Comparison of ENCODE assay signal across 19 mouse cellular contexts in the genomic region with DNA sequence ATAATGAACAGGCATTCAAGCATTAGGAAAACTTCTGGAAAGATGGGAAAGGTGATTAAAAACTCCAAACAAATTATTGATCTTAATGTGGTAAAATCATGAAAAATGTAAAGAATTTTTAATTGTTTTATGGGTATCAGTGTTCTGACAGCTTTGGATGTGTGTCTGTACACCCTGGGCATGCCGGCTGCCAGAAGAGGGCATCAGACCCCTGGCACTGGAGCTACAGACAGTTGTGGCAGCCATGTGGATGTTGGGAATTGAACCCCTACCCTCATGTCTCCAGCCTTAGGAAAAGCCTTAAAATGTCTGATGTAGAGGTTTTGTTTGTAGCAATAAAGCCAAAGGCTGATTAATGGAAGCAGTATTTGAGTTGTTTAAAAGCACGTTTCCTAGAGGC. TPM values are rescaled to one million over a fixed set of nuclear protein-coding genes. Genes with fewer than 3 reads are reported as not detected.
DNase-seq lines count a peak whose midpoint lies in the region; TF ChIP-seq lines count a peak whose summit lies in the region.
"Had no signal": no experiment of that assay in that cellular context is flagged by ENCODE, and none has a peak within 500 bp of the region (broad histone marks: within the 10 kb centered on the region; RNA-seq: fewer than 3 reads in every experiment).

No protein-coding gene starts in this region.

- H3K4me2 ChIP-seq in CH12.LX (ENCODE audit: insufficient read depth, low read depth, poor library complexity, severe bottlenecking): no peak overlapping the region
- H3K4me2 ChIP-seq: embryonic facial prominence, embryonic 12.5 days; heart, embryonic 13.5 days; hindbrain, embryonic 12.5 days had no signal

- H3K4me3 ChIP-seq in heart, adult 2 months: no peak overlapping the region
- H3K4me3 ChIP-seq in layer of hippocampus, adult 2 months: no peak overlapping the region
- H3K4me3 ChIP-seq in CH12.LX (replicated peaks in 1 of 3; ENCODE audit: low read depth in 2 of 3, low read length in 2 of 3, poor library complexity in 1 of 3): no peak overlapping the region
- no peak overlapping the region for H3K4me3 ChIP-seq in small intestine, adult 2 months (ENCODE audit: low read depth, low read length)
- H3K4me3 ChIP-seq: embryonic facial prominence, embryonic 12.5 days; heart, embryonic 13.5 days; hindbrain, embryonic 12.5 days had no signal

- no peaks in the 10 kb centered on the region for H3K27me3 ChIP-seq in heart, adult 2 months (ENCODE audit: control insufficient read depth, insufficient read depth, low read length)
- no peaks in the 10 kb centered on the region for H3K27me3 ChIP-seq in CH12.LX (replicated peaks)
- no peaks in the 10 kb centered on the region for H3K27me3 ChIP-seq in small intestine, adult 2 months (ENCODE audit: control insufficient read depth, insufficient read depth, low read length)
- H3K27me3 ChIP-seq: embryonic facial prominence, embryonic 12.5 days; heart, embryonic 13.5 days; hindbrain, embryonic 12.5 days had no signal

- WGBS in heart, adult 2 months: 88% methylated on average over 2 of the region's 2 CpGs
- 85% methylated on average over 2 of the region's 2 CpGs for WGBS in small intestine, adult 2 months

- no peak; the same call in 1 of the 2 replicates for TF ChIP-seq CTCF in heart, adult 2 months (IDR thresholded peaks at IDR 0.05)
- TF ChIP-seq CTCF in layer of hippocampus, adult 2 months (conservative IDR thresholded peaks at IDR 0.05): peak; percentile 54
- TF ChIP-seq CTCF in CH12.LX (conservative IDR thresholded peaks at IDR 0.05 in 1 of 2, IDR thresholded peaks at IDR 0.05 in 1 of 2; ENCODE audit: low read depth in 2 of 2, low read length in 2 of 2): peak in 1 of 2 experiments; percentile 29; a peak in 1 of 4 replicates
- TF ChIP-seq CTCF in small intestine, adult 2 months (IDR thresholded peaks at IDR 0.05; ENCODE audit: extremely low read depth, insufficient read length, insufficient replicate concordance, low read depth, low read length): peak; percentile 9; the same call in 1 of the 2 replicates

- H3K4me1 ChIP-seq in heart, adult 2 months (ENCODE audit: control insufficient read depth, insufficient read depth, low read length): no peaks in the 10 kb centered on the region
- H3K4me1 ChIP-seq in CH12.LX (ENCODE audit: control insufficient read depth in 1 of 2, insufficient read depth in 2 of 2): no peaks in the 10 kb centered on the region
- H3K4me1 ChIP-seq in small intestine, adult 2 months (ENCODE audit: control insufficient read depth, insufficient read depth, insufficient read length, low read length): no peaks in the 10 kb centered on the region
- H3K4me1 ChIP-seq: embryonic facial prominence, embryonic 12.5 days; heart, embryonic 13.5 days; hindbrain, embryonic 12.5 days had no signal

- no peak for TF ChIP-seq EP300 in heart, adult 2 months (IDR thresholded peaks at IDR 0.05; ENCODE audit: insufficient read depth, low read depth, low read length)
- no peak for TF ChIP-seq EP300 in CH12.LX (IDR thresholded peaks at IDR 0.05; ENCODE audit: low read length)

- intact Hi-C loops in heart, adult 2 months (cut with DNase I): no loop called here

- H3K27ac ChIP-seq in heart, adult 2 months: no peak overlapping the region
- H3K27ac ChIP-seq in layer of hippocampus, adult 2 months: no peak overlapping the region
- H3K27ac ChIP-seq in CH12.LX (ENCODE audit: insufficient read depth, low read depth): no peak overlapping the region
- no peak overlapping the region for H3K27ac ChIP-seq in small intestine, adult 2 months (ENCODE audit: insufficient read depth, low read depth, low read length)
- H3K27ac ChIP-seq: embryonic facial prominence, embryonic 12.5 days; heart, embryonic 13.5 days; hindbrain, embryonic 12.5 days had no signal

- H3K9me3 ChIP-seq in CH12.LX (replicated peaks; ENCODE audit: low read length): no peaks in the 10 kb centered on the region
- H3K9me3 ChIP-seq: embryonic facial prominence, embryonic 12.5 days; heart, embryonic 13.5 days; hindbrain, embryonic 12.5 days had no signal

- peak; percentile 73 for DNase-seq in heart, adult 11 months
- DNase-seq in heart, adult 2 months: no peak
- no peak for DNase-seq in layer of hippocampus, adult 2 months (ENCODE audit: low spot score in 2 of 2)
- no peak for DNase-seq in layer of hippocampus, adult 11-12 months (ENCODE audit: low spot score)
- DNase-seq in CH12.LX (ENCODE audit: extremely low read depth): no peak
- no peak for DNase-seq in cerebellum, postnatal 14 days
- DNase-seq: adrenal gland, adult 8-10 months; adrenal gland, postnatal 36 days; cerebellum, adult 11 months; cerebellum, adult 8-10 months; cerebellum, postnatal 25 days; gastrocnemius, postnatal 14 days; heart, postnatal 36 days had no signal

- no peak for TF ChIP-seq POLR2A in heart, adult 2 months (IDR thresholded peaks at IDR 0.05; ENCODE audit: insufficient read depth, low read depth, low read length)
- TF ChIP-seq POLR2A in CH12.LX (IDR thresholded peaks at IDR 0.05; ENCODE audit: low read depth, low read length): no peak
- no peak for TF ChIP-seq POLR2A in small intestine, adult 2 months (IDR thresholded peaks at IDR 0.05; ENCODE audit: low read depth, low read length)

- H3K9ac ChIP-seq in heart, adult 2 months (ENCODE audit: low read depth, low read length): no peak overlapping the region
- H3K9ac ChIP-seq in CH12.LX (ENCODE audit: insufficient read depth, low read depth): no peak overlapping the region
- H3K9ac ChIP-seq: embryonic facial prominence, embryonic 12.5 days; heart, embryonic 13.5 days; hindbrain, embryonic 12.5 days had no signal

- no peaks in the 10 kb centered on the region for H3K79me2 ChIP-seq in heart, adult 2 months (replicated peaks; ENCODE audit: control insufficient read depth, insufficient read depth, low read length)
- H3K79me2 ChIP-seq in CH12.LX (replicated peaks; ENCODE audit: control insufficient read depth, extremely low read depth, insufficient read depth, poor library complexity, severe bottlenecking): no peaks in the 10 kb centered on the region

- peak; percentile 15 for TF ChIP-seq RAD21 in CH12.LX (IDR thresholded peaks at IDR 0.05; ENCODE audit: low read depth, low read length)

- in situ Hi-C loops in CH12.LX (cut with MboI; ENCODE audit: low pct_ligation_motif_present, low pct_unique_long_range_greater_than_20kb, low sequenced_read_pairs): loop anchor here (25.0 kb wide), 2 partner anchors 262 to 463 kb away; no protein-coding TSS in a partner anchor

- H3K36me3 ChIP-seq in heart, adult 2 months (ENCODE audit: control insufficient read depth, insufficient read depth, low read length): no peaks in the 10 kb centered on the region
- H3K36me3 ChIP-seq in CH12.LX (replicated peaks in 1 of 2; ENCODE audit: control insufficient read depth in 1 of 2, insufficient read depth in 1 of 2, low read length in 1 of 2): no peaks in the 10 kb centered on the region
- no peaks in the 10 kb centered on the region for H3K36me3 ChIP-seq in small intestine, adult 2 months (ENCODE audit: control insufficient read depth, insufficient read depth, low read length)
- H3K36me3 ChIP-seq: embryonic facial prominence, embryonic 12.5 days; heart, embryonic 13.5 days; hindbrain, embryonic 12.5 days had no signal

- dilution Hi-C loops in CH12.LX (cut with MboI; ENCODE audit: extremely low pct_ligation_motif_present, extremely low pct_unique_long_range_greater_than_20kb, low sequenced_read_pairs): no loop called here

TF ChIP-seq in CH12.LX, 34 proteins besides CTCF, POLR2A, EP300 and RAD21:
- TF ChIP-seq USF2 (conservative IDR thresholded peaks at IDR 0.05; ENCODE audit: low read depth, low read length) (no peak), E2F4 (IDR thresholded peaks at IDR 0.05; ENCODE audit: insufficient replicate concordance, low read depth, low read length) (no peak), TBP (conservative IDR thresholded peaks at IDR 0.05; ENCODE audit: low read depth, low read length) (no peak), BHLHE40 (IDR thresholded peaks at IDR 0.05; ENCODE audit: low read depth, low read length) (no peak), GABPA (IDR thresholded peaks at IDR 0.05; ENCODE audit: insufficient replicate concordance, low read depth, low read length) (no peak), RCOR1 (conservative IDR thresholded peaks at IDR 0.05; ENCODE audit: low read depth, low read length) (no peak), SIN3A (IDR thresholded peaks at IDR 0.05; ENCODE audit: low read length) (no peak), IRF4 (IDR thresholded peaks at IDR 0.05; ENCODE audit: low read depth, low read length) (no peak), MXI1 (IDR thresholded peaks at IDR 0.05; ENCODE audit: low read depth, low read length) (no peak), ZMIZ1 (IDR thresholded peaks at IDR 0.05; ENCODE audit: low read depth, low read length) (no peak), ZNF384 (IDR thresholded peaks at IDR 0.05; ENCODE audit: low read depth, low read length) (no peak), ZC3H11A (IDR thresholded peaks at IDR 0.05; ENCODE audit: low read depth, low read length) (no peak)
TF ChIP-seq in CH12.LX: peak in this region for 0.

RNA-seq across cellular contexts. Expression of a gene that starts 27.5 kb away (rescaled TPM):
- total RNA-seq in heart, adult 2 months (2021): not detected
- 0.10 and 0.35 TPM in 2 replicates for polyA plus RNA-seq in heart, adult 2 months (2012; rRNA removed)
- 10 to 100 TPM; 51.5 to 56.6 TPM for total RNA-seq in layer of hippocampus, adult 2 months (2021)
- total RNA-seq in CH12.LX (2012; rRNA removed) (not detected in 2 replicates), CH12.LX (2014; rRNA removed) (0.05 TPM in 2 replicates)
- not detected in 2 replicates for polyA plus RNA-seq in CH12.LX (2012; ENCODE audit: insufficient read length, low read depth)
- polyA plus RNA-seq in small intestine, adult 2 months (2012; rRNA removed): 0.95 TPM in 1 of 2 replicates, not detected in the other
- total RNA-seq: gastrocnemius, adult 18-20 months; gastrocnemius, postnatal 14 days; heart, postnatal 36 days had no signal
- polyA plus RNA-seq: heart, postnatal 0 days had no signal

Comparison
In these comparisons a context has a peak if more than half of its experiments do, and no peak if none do; other contexts are left out.
1. RNA of a gene that starts 27.5 kb away (total RNA-seq): 51.5 to 56.6 TPM in layer of hippocampus, adult 2 months; 0.05 TPM in CH12.LX and not detected in heart, adult 2 months; every median in the first group is over 10 times any median in the second.